Mouse (Mus musculus) B cell, adult 67 days (primary cell): ENCODE data around the gene Scnn1g. TPM values are rescaled to one million over a fixed set of nuclear protein-coding genes. Genes with fewer than 3 reads are reported as not detected.

Experiments
- total RNA-seq, 2 experiments: library from RNA; stranded (reverse); gene quantifications; 4 replicates each; pipeline ENCODE4 v1.2.4; 2023

The Scnn1g gene
- not detected for total RNA-seq

DNA sequence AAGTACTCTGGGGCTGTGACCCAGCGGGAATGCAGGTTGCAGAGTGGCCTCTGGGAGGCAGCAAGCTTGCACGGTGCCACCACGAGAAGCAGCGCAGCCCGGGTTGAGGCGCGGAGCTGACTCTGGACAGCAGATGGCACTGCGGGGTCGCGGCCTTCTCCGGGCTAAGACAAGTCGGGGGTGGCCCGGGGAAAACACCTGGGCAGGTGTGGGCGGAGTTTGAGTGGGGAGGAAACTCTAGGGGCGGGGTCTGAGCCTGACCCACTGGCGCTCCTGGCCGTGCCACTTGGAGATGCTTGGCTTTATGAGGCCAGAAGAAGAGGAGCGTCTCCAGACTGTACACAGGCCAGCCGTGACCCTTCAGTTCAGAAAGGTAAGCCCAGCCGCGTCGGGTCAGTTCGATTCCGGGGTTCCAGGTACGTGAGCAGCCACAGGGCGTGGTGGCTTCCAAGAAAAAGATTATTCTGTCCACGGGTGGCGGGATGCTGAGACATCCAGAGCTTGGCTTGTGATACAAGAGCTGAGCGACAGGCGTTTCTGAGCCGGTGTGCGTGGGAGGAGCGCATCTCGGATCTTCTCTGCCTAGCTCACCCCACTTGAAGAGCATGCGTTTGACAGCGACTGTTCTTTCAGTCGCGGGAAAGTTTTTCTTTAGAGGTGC lies at the start of gene Scnn1g:
Gene Scnn1g (plus strand): TSS at position 309 of the 661 bp plus-strand sequence.

DNA sequence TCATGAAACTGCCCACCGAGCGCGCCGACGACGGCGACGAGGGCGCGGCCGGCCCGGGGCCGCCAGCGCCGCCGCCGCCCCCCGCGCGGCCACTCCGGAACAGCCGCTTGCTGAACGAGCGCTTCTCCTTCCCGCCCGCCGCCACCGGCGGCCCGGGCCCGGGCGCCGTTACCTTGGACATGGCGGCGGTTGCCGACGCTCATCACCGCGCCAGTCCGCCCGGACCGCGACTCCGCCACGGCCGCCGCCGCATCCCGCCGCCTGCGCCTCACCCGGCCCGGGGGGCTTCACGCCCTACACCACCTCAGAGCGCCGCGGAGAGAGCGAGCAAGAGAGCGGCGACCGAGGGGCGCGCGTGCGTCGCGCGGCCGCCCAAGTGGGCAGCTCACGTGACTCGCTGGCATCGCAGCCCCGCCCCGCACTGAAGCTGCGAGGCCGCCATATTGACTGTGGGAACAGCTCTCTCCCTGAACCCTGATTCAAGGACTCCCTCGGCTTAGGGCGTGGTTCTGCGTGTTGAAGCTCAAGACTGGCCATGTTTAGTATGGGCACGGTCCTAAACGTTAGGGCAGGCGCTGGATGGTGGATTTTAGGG lies 27.1 kb upstream of the Scnn1g start, which contains the start of gene Usp31:
Gene Usp31 (minus strand): TSS at position 181 of the 595 bp plus-strand sequence.

Other genes with a start within 250 kb of the Scnn1g start
- gene Usp31, start 27.2 kb upstream of the Scnn1g start, total RNA-seq, result 10 to 100 TPM; 11.0 to 13.4 TPM
- gene Scnn1b, start 130.6 kb downstream of the Scnn1g start, total RNA-seq, result not detected
- 10 to 100 TPM; 14.7 to 14.9 TPM for gene Cog7, start 247.2 kb downstream of the Scnn1g start, total RNA-seq